In genomic region chr4:107042304-107042703, GRCm38 (mm10) we compare ENCODE assay signal across 25 mouse cellular contexts. TPM values are rescaled to one million over a fixed set of nuclear protein-coding genes. Genes with fewer than 3 reads are reported as not detected.
A peak's percentile ranks its signal among the peaks of the same experiment; 100 is the strongest.
DNase-seq lines count a peak whose midpoint lies in the region; TF ChIP-seq lines count a peak whose summit lies in the region.
"Had no signal": no experiment of that assay in that cellular context is flagged by ENCODE, and none has a peak within 500 bp of the region (broad histone marks: within the 10 kb centered on the region; RNA-seq: fewer than 3 reads in every experiment).

No protein-coding gene starts in this region.

- no peaks in the 10 kb centered on the region for H3K79me2 ChIP-seq in MEL (ENCODE audit: control insufficient read depth, insufficient read depth, low read length, poor library complexity)

- DNase-seq in adrenal gland, adult 2 months: peak; percentile 36
- DNase-seq in adrenal gland, postnatal 36 days: no peak
- peak; percentile 87 for DNase-seq in 416B (ENCODE audit: low read depth)
- DNase-seq in MEL (ENCODE audit: low read depth, low spot score): peak; percentile 28
- no peak for DNase-seq in spleen, postnatal 10 days (ENCODE audit: low spot score in 2 of 2)
- no peak for DNase-seq in right cerebral cortex, postnatal 10 days (ENCODE audit: low spot score in 2 of 2)
- DNase-seq: adrenal gland, adult 8-10 months; adrenal gland, postnatal 10 days; adrenal gland, postnatal 14 days; adrenal gland, postnatal 25 days; B cell, adult 2 months; cerebellum, adult 11 months; cerebellum, adult 11-12 months; cerebellum, adult 18-20 months; cerebellum, adult 2 months; cerebellum, adult 8-10 months; cerebellum, adult 9-10 months; cerebellum, adult 9-11 months had no signal

- H3K9me3 ChIP-seq in MEL (replicated peaks; ENCODE audit: insufficient read depth, low read length): no peaks in the 10 kb centered on the region
- H3K9me3 ChIP-seq: G1E had no signal

- peak overlapping the region; percentile 1; the same call in 1 of the 2 replicates for H3K27ac ChIP-seq in MEL (ENCODE audit: control insufficient read depth, low read depth, low read length)

- no peak for TF ChIP-seq POLR2A in MEL (IDR thresholded peaks at IDR 0.05; ENCODE audit: control insufficient read depth in 1 of 2, insufficient read depth in 1 of 2, low read depth in 1 of 2, low read length in 2 of 2, poor library complexity in 1 of 2)

- TF ChIP-seq RAD21 in MEL (IDR thresholded peaks at IDR 0.05; ENCODE audit: low read depth, low read length): no peak

- no peak overlapping the region for H3K4me3 ChIP-seq in MEL (ENCODE audit: control insufficient read depth in 1 of 2, insufficient read depth in 1 of 2, low read depth in 2 of 2, low read length in 2 of 2)

- H3K9ac ChIP-seq in MEL (ENCODE audit: control insufficient read depth, low read depth, low read length, poor library complexity, severe bottlenecking): no peak overlapping the region

- no peak for TF ChIP-seq CTCF in MEL (IDR thresholded peaks at IDR 0.05 in 2 of 3, conservative IDR thresholded peaks at IDR 0.05 in 1 of 3; ENCODE audit: control insufficient read depth in 1 of 3, insufficient read depth in 1 of 3, low read depth in 2 of 3, low read length in 3 of 3, poor library complexity in 1 of 3, severe bottlenecking in 1 of 3)

- H3K27me3 ChIP-seq in MEL (ENCODE audit: control insufficient read depth in 1 of 2, insufficient read depth in 2 of 2, low read length in 2 of 2): no peaks in the 10 kb centered on the region
- H3K27me3 ChIP-seq: CH12.LX, Patski had no signal

- peaks cover 12 to 16% of the 10 kb centered on the region in 2 experiments for H3K4me1 ChIP-seq in MEL (ENCODE audit: control insufficient read depth in 1 of 2, insufficient read depth in 2 of 2, low read length in 2 of 2)

- TF ChIP-seq EP300 in MEL (IDR thresholded peaks at IDR 0.05; ENCODE audit: low read depth in 1 of 2, low read length in 2 of 2): peak in 1 of 2 experiments; percentile 33; a peak in 1 of 4 replicates

- peaks cover 9 to 11% of the 10 kb centered on the region in 2 experiments for H3K36me3 ChIP-seq in MEL (ENCODE audit: control insufficient read depth in 1 of 2, insufficient read depth in 2 of 2, low read length in 2 of 2)

TF ChIP-seq in MEL, 35 proteins besides CTCF, POLR2A, EP300 and RAD21:
- TF ChIP-seq GATA1 (IDR thresholded peaks at IDR 0.05; ENCODE audit: low read depth, low read length) (peak; percentile 55; the same call in 1 of the 2 replicates), KAT2A (conservative IDR thresholded peaks at IDR 0.05; ENCODE audit: low read depth, low read length) (no peak)
TF ChIP-seq in MEL: peak in this region for 1.

RNA-seq across cellular contexts. Expression of gene Mrpl37, which starts 24.4 kb away (rescaled TPM):
- total RNA-seq in adrenal gland, adult 2 months (2021): 100 to 1,000 TPM in 1 of 2 experiments, 10 to 100 TPM in 1; 97.2 to 102 TPM
- polyA plus RNA-seq in adrenal gland, adult 2 months (2012; rRNA removed): 76.4 and 77.1 TPM in 2 replicates
- 100 to 1,000 TPM in 1 of 2 experiments, 10 to 100 TPM in 1; 99.7 to 102 TPM for total RNA-seq in adrenal gland, postnatal 36 days (2021)
- total RNA-seq in MEL (2012; rRNA removed): 69.6 and 73.1 TPM in 2 replicates
- 100 to 1,000 TPM; 153 to 423 TPM for polyA plus RNA-seq in MEL (2012; ENCODE audit: insufficient read depth in 1 of 2, insufficient read length in 2 of 2, low read depth in 1 of 2, low replicate concordance in 2 of 2, missing spikeins in 1 of 2)

RNA-seq across cellular contexts. Expression of gene Cyb5rl, which starts 24.5 kb away (rescaled TPM):
- total RNA-seq in adrenal gland, adult 2 months (2021): 10 to 100 TPM; 22.9 to 27.3 TPM
- 13.4 and 14.1 TPM in 2 replicates for polyA plus RNA-seq in adrenal gland, adult 2 months (2012; rRNA removed)
- 10 to 100 TPM; 21.2 to 25.4 TPM for total RNA-seq in adrenal gland, postnatal 36 days (2021)
- total RNA-seq in MEL (2012; rRNA removed): 5.6 and 8.5 TPM in 2 replicates
- polyA plus RNA-seq in MEL (2012; ENCODE audit: insufficient read depth in 1 of 2, insufficient read length in 2 of 2, low read depth in 1 of 2, low replicate concordance in 2 of 2, missing spikeins in 1 of 2): 1 to 10 TPM in 1 of 2 experiments, not detected in 1; 9.3 TPM

RNA-seq across cellular contexts. Expression of gene Cdcp2, which starts 54.4 kb away (rescaled TPM):
- total RNA-seq in adrenal gland, adult 2 months (2021): not detected
- 0.06 and 0.08 TPM in 2 replicates for polyA plus RNA-seq in adrenal gland, adult 2 months (2012; rRNA removed)
- not detected for total RNA-seq in adrenal gland, postnatal 36 days (2021)
- not detected in 2 replicates for total RNA-seq in MEL (2012; rRNA removed)
- not detected for polyA plus RNA-seq in MEL (2012; ENCODE audit: insufficient read depth in 1 of 2, insufficient read length in 2 of 2, low read depth in 1 of 2, low replicate concordance in 2 of 2, missing spikeins in 1 of 2)
- total RNA-seq: adrenal gland, adult 18-20 months; adrenal gland, postnatal 14 days; adrenal gland, postnatal 25 days had no signal
- polyA plus RNA-seq: activated CD4-positive, CD25-positive, alpha-beta regulatory T cell, adult 4 months; C2C12; CD4-positive, CD25-positive, alpha-beta regulatory T cell, adult 4 months; cerebellum, adult 2 months; G1E; Patski had no signal

Comparison
In these comparisons a context has a peak if more than half of its experiments do, and no peak if none do; other contexts are left out.
1. DNase-seq: peak in adrenal gland, adult 2 months (single experiment), 416B (single experiment) and MEL (single experiment); none in adrenal gland, postnatal 36 days (0 of 2), spleen, postnatal 10 days (0 of 2) and right cerebral cortex, postnatal 10 days (0 of 2).